Mouse (Mus musculus): ENCODE data around the gene Wdr19. TPM values are rescaled to one million over a fixed set of nuclear protein-coding genes. Genes with fewer than 3 reads are reported as not detected.
"Not testable (repeated sequence)": the region's sequence is repeated elsewhere in the genome, so short reads cannot be mapped to it uniquely, and the experiment has no call there.

Gene Wdr19
- polyA plus RNA-seq, 1 experiment from 2014 or later = 11.0 TPM

GRCm38 (mm10) chr5:65289009-65289408 lies 89.5 kb downstream of the Wdr19 start:
- not testable (repeated sequence) for H3K4me3 ChIP-seq; H3K27ac ChIP-seq; H3K27me3 ChIP-seq (ENCODE audit: low read depth, poor library complexity, severe bottlenecking); DNase-seq (ENCODE audit: low spot score); H3K9me3 ChIP-seq (replicated peaks); H3K4me1 ChIP-seq
- WGBS = 92% methylated on average over 8 of the region's 8 CpGs
- H3K36me3 ChIP-seq = peaks cover 96% of the 10 kb centered on the region

- no peak for DNase-seq (ENCODE audit: low spot score)
- Histone ChIP-seq H3K9me3 (replicated peaks) (no peaks in the 10 kb centered on the region), H3K27me3 (ENCODE audit: low read depth, poor library complexity, severe bottlenecking) (no peaks in the 10 kb centered on the region), H3K4me3 (no peak overlapping the region), H3K27ac (no peak overlapping the region), H3K36me3 (peaks cover 96% of the 10 kb centered on the region), H3K4me1 (no peaks in the 10 kb centered on the region)
- WGBS = 93% methylated on average over 6 of the region's 6 CpGs
These were observed 94.1 kb downstream of the Wdr19 start for GRCm38 (mm10) chr5:65293627-65294026.

- Histone ChIP-seq H3K4me3 (no peak overlapping the region), H3K27me3 (ENCODE audit: low read depth, poor library complexity, severe bottlenecking) (no peaks in the 10 kb centered on the region), H3K4me1 (no peaks in the 10 kb centered on the region), H3K36me3 (peaks cover 97% of the 10 kb centered on the region), H3K27ac (no peak overlapping the region), H3K9me3 (replicated peaks) (no peaks in the 10 kb centered on the region)
- DNase-seq (ENCODE audit: low spot score) = no peak
- 72% methylated on average over 2 of the region's 2 CpGs for WGBS
These were observed 94.8 kb downstream of the Wdr19 start for GRCm38 (mm10) chr5:65294270-65294669.

GRCm38 (mm10) chr5:65298167-65298950 lies 98.9 kb downstream of the Wdr19 start:
- no peak for DNase-seq (ENCODE audit: low spot score)
- Histone ChIP-seq H3K4me3 (no peak overlapping the region), H3K4me1 (no peaks in the 10 kb centered on the region), H3K36me3 (peaks cover 93% of the 10 kb centered on the region), H3K9me3 (replicated peaks) (no peaks in the 10 kb centered on the region), H3K27me3 (ENCODE audit: low read depth, poor library complexity, severe bottlenecking) (no peaks in the 10 kb centered on the region), H3K27ac (no peak overlapping the region)
- 87% methylated on average over 7 of the region's 7 CpGs for WGBS

- not testable (repeated sequence) for H3K27me3 ChIP-seq (ENCODE audit: low read depth, poor library complexity, severe bottlenecking); DNase-seq (ENCODE audit: low spot score); H3K4me1 ChIP-seq; H3K4me3 ChIP-seq; H3K27ac ChIP-seq; H3K9me3 ChIP-seq (replicated peaks)
- peaks cover 95% of the 10 kb centered on the region for H3K36me3 ChIP-seq
- 88% methylated on average over 1 of the region's 1 CpGs for WGBS
These were observed 100.1 kb downstream of the Wdr19 start for GRCm38 (mm10) chr5:65299623-65300022.

- H3K4me1 ChIP-seq = no peaks in the 10 kb centered on the region
- 95% methylated on average over 9 of the region's 9 CpGs for WGBS
- H3K27me3 ChIP-seq (ENCODE audit: low read depth, poor library complexity, severe bottlenecking) = no peaks in the 10 kb centered on the region
- H3K27ac ChIP-seq = no peak overlapping the region
- no peaks in the 10 kb centered on the region for H3K9me3 ChIP-seq (replicated peaks)
- peaks cover 95% of the 10 kb centered on the region for H3K36me3 ChIP-seq
- no peak for DNase-seq (ENCODE audit: low spot score)
- H3K4me3 ChIP-seq = no peak overlapping the region
These were observed 100.6 kb downstream of the Wdr19 start for GRCm38 (mm10) chr5:65300121-65300520.

- Histone ChIP-seq H3K9me3 (replicated peaks) (no peaks in the 10 kb centered on the region), H3K4me1 (no peaks in the 10 kb centered on the region), H3K27ac (no peak overlapping the region), H3K4me3 (no peak overlapping the region), H3K27me3 (ENCODE audit: low read depth, poor library complexity, severe bottlenecking) (no peaks in the 10 kb centered on the region), H3K36me3 (peaks cover 86% of the 10 kb centered on the region)
- DNase-seq (ENCODE audit: low spot score) = no peak
- WGBS = 85% methylated on average over 9 of the region's 9 CpGs
These were observed 106.0 kb downstream of the Wdr19 start for GRCm38 (mm10) chr5:65305516-65305915.

GRCm38 (mm10) chr5:65308208-65308607 lies 108.7 kb downstream of the Wdr19 start:
- Histone ChIP-seq H3K4me1 (no peaks in the 10 kb centered on the region), H3K27me3 (ENCODE audit: low read depth, poor library complexity, severe bottlenecking) (no peaks in the 10 kb centered on the region), H3K36me3 (peaks cover 89% of the 10 kb centered on the region), H3K9me3 (replicated peaks) (no peaks in the 10 kb centered on the region), H3K4me3 (no peak overlapping the region), H3K27ac (no peak overlapping the region)
- WGBS = 98% methylated on average over 7 of the region's 7 CpGs
- DNase-seq (ENCODE audit: low spot score) = no peak

- no peaks in the 10 kb centered on the region for H3K4me1 ChIP-seq
- no peaks in the 10 kb centered on the region for H3K27me3 ChIP-seq (ENCODE audit: low read depth, poor library complexity, severe bottlenecking)
- no peak overlapping the region for H3K27ac ChIP-seq
- DNase-seq (ENCODE audit: low spot score) = no peak
- H3K9me3 ChIP-seq (replicated peaks) = no peaks in the 10 kb centered on the region
- H3K36me3 ChIP-seq = peaks cover 87% of the 10 kb centered on the region
- 96% methylated on average over 3 of the region's 3 CpGs for whole genome bisulfite sequencing
- H3K4me3 ChIP-seq = no peak overlapping the region
These were observed 109.4 kb downstream of the Wdr19 start for GRCm38 (mm10) chr5:65308866-65309265.

Other genes with a start within 250 kb of the Wdr19 start
- 0.18 and 0.25 TPM in 2 replicates for gene Tlr6, start 239.6 kb upstream of the Wdr19 start, polyA plus RNA-seq (2016; fragmentation: Nextera tagmentation; extraction: Ambion mirVana)
- 12.5 and 18.3 TPM in 2 replicates for gene Fam114a1, start 229.6 kb upstream of the Wdr19 start, polyA plus RNA-seq (2016; fragmentation: Nextera tagmentation; extraction: Ambion mirVana)
- 0.23 TPM in 1 of 2 replicates, not detected in the other for gene Tmem156, start 107.6 kb upstream of the Wdr19 start, polyA plus RNA-seq (2016; fragmentation: Nextera tagmentation; extraction: Ambion mirVana)
- 12.7 and 13.0 TPM in 2 replicates for gene Klhl5, start 92.2 kb upstream of the Wdr19 start, polyA plus RNA-seq (2016; fragmentation: Nextera tagmentation; extraction: Ambion mirVana)
- 90.3 and 103 TPM in 2 replicates for gene Rfc1, start 136.0 kb downstream of the Wdr19 start, polyA plus RNA-seq (2016; fragmentation: Nextera tagmentation; extraction: Ambion mirVana)
- gene Klb, start 148.6 kb downstream of the Wdr19 start, polyA plus RNA-seq (2016; fragmentation: Nextera tagmentation; extraction: Ambion mirVana) = 0.08 TPM in 1 of 2 replicates, not detected in the other
- 991 and 1,125 TPM in 2 replicates for gene Rpl9, start 191.7 kb downstream of the Wdr19 start, polyA plus RNA-seq (2016; fragmentation: Nextera tagmentation; extraction: Ambion mirVana)
- 71.3 and 75.6 TPM in 2 replicates for gene Lias, start 191.8 kb downstream of the Wdr19 start, polyA plus RNA-seq (2016; fragmentation: Nextera tagmentation; extraction: Ambion mirVana)
- gene Ugdh, start 236.3 kb downstream of the Wdr19 start, polyA plus RNA-seq (2016; fragmentation: Nextera tagmentation; extraction: Ambion mirVana) = 75.3 and 87.4 TPM in 2 replicates

All from limb, embryonic 10.5 days (tissue).